Mouse (Mus musculus): ENCODE measurements around the gene Rps5. TPM values are rescaled to one million over a fixed set of nuclear protein-coding genes. Genes with fewer than 3 reads are reported as not detected.
A peak's percentile ranks its signal among the peaks of the same experiment; 100 is the strongest.
"Not testable (repeated sequence)": the region's sequence is repeated elsewhere in the genome, so short reads cannot be mapped to it uniquely, and the experiment has no call there.

Rps5 gene
- 512 and 515 TPM in 2 replicates for polyA plus RNA-seq (2015; fragmentation: Nextera tagmentation; extraction: Ambion mirVana)

DNA sequence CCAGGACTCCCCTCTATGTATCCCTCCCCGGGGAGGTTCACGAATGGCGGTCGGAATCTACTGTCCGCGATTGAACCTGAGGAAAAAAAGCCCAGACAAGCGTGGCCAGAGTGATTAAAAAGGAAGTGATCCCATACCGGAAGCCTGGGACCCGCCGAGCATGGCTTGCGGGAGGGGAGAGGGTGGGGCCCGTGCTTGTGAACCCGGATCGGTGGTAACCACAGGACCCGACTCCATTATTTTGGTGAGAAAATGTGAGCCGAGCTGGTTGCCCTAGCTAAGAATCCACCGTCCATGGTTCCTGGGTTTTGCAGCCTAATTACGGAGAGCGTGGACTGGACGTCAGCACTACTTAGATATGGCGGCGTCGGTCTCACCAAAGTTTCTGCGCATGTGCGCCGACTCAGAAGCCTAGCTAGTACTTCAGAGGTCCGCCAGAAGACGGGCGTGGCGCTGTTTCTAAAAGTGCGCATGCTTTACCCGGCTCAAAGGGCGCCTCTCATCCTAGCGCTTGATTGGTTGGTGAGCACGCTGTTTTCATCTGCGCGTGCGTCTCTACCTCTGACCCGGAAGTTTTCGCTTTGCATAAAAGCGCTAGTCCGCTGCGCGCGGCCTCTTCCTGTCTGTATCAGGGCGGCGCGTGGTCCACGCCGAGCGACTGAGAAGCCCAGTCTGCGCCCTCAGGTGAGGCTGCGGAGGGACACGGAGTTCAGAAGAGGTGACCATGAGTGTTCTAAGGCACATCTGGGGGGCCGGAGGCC is at the start of gene Rps5:
Gene Rps5 (plus strand): TSS at position 586 of the 761 bp plus-strand sequence.
- Histone ChIP-seq H3K4me3 (ENCODE audit: low read depth, low read length) (peak within 1 kb of the TSS; percentile 83), H3K9ac (ENCODE audit: low read depth, low read length) (peak within 1 kb of the TSS; percentile 81), H3K27me3 (ENCODE audit: control insufficient read depth, insufficient read depth, low read depth, low read length) (peaks cover 10% of the 10 kb centered on the region), H3K9me3 (replicated peaks; ENCODE audit: control insufficient read depth, low read length, poor library complexity, severe bottlenecking) (no peaks in the 10 kb centered on the region), H3K36me3 (ENCODE audit: control insufficient read depth, insufficient read depth, low read length) (peaks cover 24% of the 10 kb centered on the region), H3K27ac (ENCODE audit: low read length) (peak within 1 kb of the TSS; percentile 97), H3K4me2 (ENCODE audit: low read length) (peak within 1 kb of the TSS; percentile 91), H3K4me1 (ENCODE audit: control insufficient read depth, insufficient read depth, low read length) (peaks cover 12% of the 10 kb centered on the region)
- peak; percentile 98 for ATAC-seq
- WGBS: under 1% methylated on average over 55 of the region's 55 CpGs

DNA sequence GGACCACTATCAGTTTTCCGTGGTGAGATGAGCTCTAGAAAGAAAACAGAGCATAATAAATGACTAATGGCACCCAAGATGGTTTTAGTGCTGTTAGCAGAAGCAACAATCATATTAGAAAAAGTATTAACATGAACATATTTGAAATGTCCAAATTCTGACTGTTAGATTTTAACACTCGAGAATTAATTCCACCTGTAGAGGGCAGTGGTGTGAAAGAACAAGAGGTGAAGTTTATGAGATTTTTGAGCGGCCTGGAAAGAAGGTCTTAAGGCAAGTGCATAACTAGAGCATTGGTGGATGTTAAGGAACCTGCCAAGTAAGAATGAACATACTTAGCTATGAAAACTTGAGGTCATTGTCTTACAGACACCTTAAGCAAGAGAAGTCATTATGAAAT is 47.8 kb upstream of the Rps5 start:
- Histone ChIP-seq H3K4me2 (ENCODE audit: low read length) (no peak overlapping the region), H3K9me3 (replicated peaks; ENCODE audit: control insufficient read depth, low read length, poor library complexity, severe bottlenecking) (peaks cover 3% of the 10 kb centered on the region; the same call in 1 of the 2 replicates), H3K4me3 (ENCODE audit: low read depth, low read length) (no peak overlapping the region), H3K27ac (ENCODE audit: low read length) (no peak overlapping the region), H3K36me3 (ENCODE audit: control insufficient read depth, insufficient read depth, low read length) (no peaks in the 10 kb centered on the region), H3K27me3 (ENCODE audit: control insufficient read depth, insufficient read depth, low read depth, low read length) (no peaks in the 10 kb centered on the region), H3K9ac (ENCODE audit: low read depth, low read length) (no peak overlapping the region), H3K4me1 (ENCODE audit: control insufficient read depth, insufficient read depth, low read length) (no peaks in the 10 kb centered on the region)
- 25% methylated on average over 3 of the region's 3 CpGs for WGBS
- ATAC-seq: no peak

DNA sequence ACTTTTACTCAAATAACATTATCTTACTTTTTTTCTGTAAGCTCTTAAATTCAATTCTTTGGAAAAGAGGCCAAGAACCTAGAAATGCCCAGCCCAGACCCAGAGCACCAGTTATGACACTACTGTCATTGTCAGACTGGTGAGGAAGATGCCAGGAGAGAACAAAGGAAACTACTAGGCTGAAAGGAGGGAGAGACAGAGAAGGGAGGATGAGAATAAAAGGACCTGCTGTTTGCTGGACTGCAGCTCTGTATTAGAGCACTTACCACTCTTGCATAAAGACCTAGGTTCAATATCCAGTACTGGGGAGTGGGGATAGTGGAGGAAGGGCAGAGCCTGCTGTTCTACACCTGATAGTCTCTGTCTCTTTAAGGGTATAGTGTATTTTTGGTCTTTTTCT is 42.1 kb upstream of the Rps5 start:
- Histone ChIP-seq H3K9me3 (replicated peaks; ENCODE audit: control insufficient read depth, low read length, poor library complexity, severe bottlenecking) (no peaks in the 10 kb centered on the region), H3K4me3 (ENCODE audit: low read depth, low read length) (peak overlapping the region; percentile 85; the same call in 1 of the 2 replicates), H3K27me3 (ENCODE audit: control insufficient read depth, insufficient read depth, low read depth, low read length) (no peaks in the 10 kb centered on the region), H3K4me1 (ENCODE audit: control insufficient read depth, insufficient read depth, low read length) (peaks cover 15% of the 10 kb centered on the region), H3K4me2 (ENCODE audit: low read length) (peak overlapping the region; percentile 71), H3K9ac (ENCODE audit: low read depth, low read length) (no peak overlapping the region), H3K36me3 (ENCODE audit: control insufficient read depth, insufficient read depth, low read length) (peaks cover 7% of the 10 kb centered on the region), H3K27ac (ENCODE audit: low read length) (no peak overlapping the region)
- peak; percentile 33; the same call in 1 of the 2 replicates for ATAC-seq

DNA sequence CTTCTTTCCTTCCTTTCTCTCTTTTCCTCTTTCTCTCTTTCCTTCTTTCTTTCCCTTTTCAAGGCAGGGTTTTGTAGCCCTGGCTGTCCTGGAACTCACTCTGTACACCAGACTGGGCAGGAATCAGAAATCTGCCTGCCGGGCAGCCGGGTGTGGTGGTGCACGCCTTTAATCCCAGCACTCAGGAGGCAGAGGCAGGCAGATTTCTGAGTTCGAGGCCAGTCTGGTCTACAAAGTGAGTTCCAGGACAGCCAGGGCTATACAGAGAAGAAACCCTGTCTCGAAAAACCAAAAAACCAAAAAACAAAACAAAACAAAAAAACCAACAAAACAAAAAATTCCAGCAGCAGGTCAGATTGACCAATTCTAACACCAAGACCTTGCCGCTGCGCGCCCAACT is 41.6 kb upstream of the Rps5 start:
- H3K4me1 ChIP-seq (ENCODE audit: control insufficient read depth, insufficient read depth, low read length): peaks cover 15% of the 10 kb centered on the region
- peak overlapping the region; percentile 71 for H3K4me2 ChIP-seq (ENCODE audit: low read length)
- WGBS: 42% methylated on average over 8 of the region's 8 CpGs
- H3K9ac ChIP-seq (ENCODE audit: low read depth, low read length): peak overlapping the region; percentile 94
- H3K4me3 ChIP-seq (ENCODE audit: low read depth, low read length): peak overlapping the region; percentile 85
- peak overlapping the region; percentile 63; the same call in 1 of the 2 replicates for H3K27ac ChIP-seq (ENCODE audit: low read length)
- not testable (repeated sequence) for H3K36me3 ChIP-seq (ENCODE audit: control insufficient read depth, insufficient read depth, low read length); H3K27me3 ChIP-seq (ENCODE audit: control insufficient read depth, insufficient read depth, low read depth, low read length); H3K9me3 ChIP-seq (replicated peaks; ENCODE audit: control insufficient read depth, low read length, poor library complexity, severe bottlenecking)
- peak; percentile 37 for ATAC-seq

DNA sequence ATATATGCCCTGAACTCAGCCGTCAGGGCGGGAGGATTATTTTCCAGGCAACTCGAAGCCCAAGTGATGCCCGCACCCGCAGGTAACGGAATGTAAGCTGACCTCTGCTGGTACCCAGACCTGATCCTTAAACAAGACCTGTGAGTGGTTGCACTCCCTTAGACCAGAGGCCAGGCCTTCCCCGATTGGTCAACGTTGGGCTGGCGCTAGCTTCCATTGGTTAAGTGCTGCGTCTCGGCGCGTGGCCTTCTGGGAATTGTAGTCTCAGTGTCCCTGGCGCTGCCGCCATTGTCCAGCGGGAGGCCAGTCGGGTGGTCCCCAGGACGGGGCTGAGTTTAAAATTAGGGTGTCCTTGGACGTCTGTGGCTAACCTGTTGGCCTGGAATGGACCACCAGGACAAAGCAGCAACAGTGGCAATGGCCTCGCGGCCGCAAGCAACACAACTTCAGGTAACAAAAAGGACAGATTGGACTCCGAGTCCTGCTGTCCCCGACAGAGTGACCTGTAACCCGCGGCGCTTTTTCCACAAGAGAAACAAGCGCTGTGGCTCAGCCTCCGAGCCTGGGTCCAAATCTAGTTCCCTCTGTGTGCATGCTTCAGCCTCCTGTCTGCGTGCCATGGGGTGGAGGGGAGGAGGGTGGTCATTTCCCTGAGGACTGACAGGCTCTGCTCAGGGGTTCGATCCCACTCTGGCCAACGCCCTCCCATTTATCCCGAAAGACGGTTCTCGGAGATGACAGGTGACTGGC is 41.0 kb upstream of the Rps5 start, which contains the start of gene Zfp128:
Gene Zfp128 (plus strand): TSS at position 267 of the 750 bp plus-strand sequence.
- peaks cover 15% of the 10 kb centered on the region for H3K4me1 ChIP-seq (ENCODE audit: control insufficient read depth, insufficient read depth, low read length)
- WGBS: under 1% methylated on average over 35 of the region's 35 CpGs

DNA sequence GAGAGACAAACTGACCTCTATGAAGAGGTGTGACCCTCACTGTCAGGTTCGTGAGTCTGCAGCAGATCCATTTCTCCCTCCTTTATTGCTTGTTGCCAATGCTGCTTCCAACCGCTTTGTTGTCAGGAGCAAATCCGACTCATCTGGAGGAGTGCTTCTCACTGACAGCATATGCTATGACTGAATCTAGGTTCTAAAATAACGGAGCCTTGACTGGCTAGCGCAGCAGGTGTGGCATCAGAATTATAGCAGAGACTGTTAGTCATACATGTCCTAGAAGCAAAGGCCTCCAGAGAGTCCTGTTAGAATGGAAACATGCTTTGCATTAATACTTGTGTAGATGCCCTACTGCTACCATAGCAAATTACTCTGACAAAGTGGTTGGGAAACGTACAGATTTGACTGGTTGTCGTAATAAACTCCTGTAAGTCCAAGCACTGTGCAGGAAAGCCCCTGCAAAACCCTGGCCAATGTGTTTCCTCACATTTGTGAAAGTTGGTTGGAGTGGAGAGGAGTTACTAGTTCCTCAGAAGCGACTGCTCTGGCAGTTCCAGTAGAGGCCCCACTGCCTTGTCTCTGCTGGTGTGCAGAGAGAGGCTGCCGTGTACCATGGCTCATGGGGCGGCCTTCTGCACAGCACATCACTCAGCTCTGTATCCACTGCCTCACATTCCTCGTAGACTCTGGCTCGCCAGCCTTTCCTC is 35.4 kb upstream of the Rps5 start:
- peaks cover 9% of the 10 kb centered on the region; the same call in 1 of the 2 replicates for H3K4me1 ChIP-seq (ENCODE audit: control insufficient read depth, insufficient read depth, low read length)

More for the DNA sequence above, 41.0 kb upstream of the Rps5 start, which contains the start of gene Zfp128:
- Histone ChIP-seq H3K9me3 (replicated peaks; ENCODE audit: control insufficient read depth, low read length, poor library complexity, severe bottlenecking) (no peaks in the 10 kb centered on the region), H3K9ac (ENCODE audit: low read depth, low read length) (peak within 1 kb of the TSS; percentile 94), H3K27me3 (ENCODE audit: control insufficient read depth, insufficient read depth, low read depth, low read length) (no peaks in the 10 kb centered on the region), H3K36me3 (ENCODE audit: control insufficient read depth, insufficient read depth, low read length) (peaks cover 13% of the 10 kb centered on the region), H3K4me2 (ENCODE audit: low read length) (peak within 1 kb of the TSS; percentile 71), H3K4me3 (ENCODE audit: low read depth, low read length) (peak within 1 kb of the TSS; percentile 85), H3K27ac (ENCODE audit: low read length) (peak within 1 kb of the TSS; percentile 66)
- ATAC-seq: peak; percentile 99

DNA sequence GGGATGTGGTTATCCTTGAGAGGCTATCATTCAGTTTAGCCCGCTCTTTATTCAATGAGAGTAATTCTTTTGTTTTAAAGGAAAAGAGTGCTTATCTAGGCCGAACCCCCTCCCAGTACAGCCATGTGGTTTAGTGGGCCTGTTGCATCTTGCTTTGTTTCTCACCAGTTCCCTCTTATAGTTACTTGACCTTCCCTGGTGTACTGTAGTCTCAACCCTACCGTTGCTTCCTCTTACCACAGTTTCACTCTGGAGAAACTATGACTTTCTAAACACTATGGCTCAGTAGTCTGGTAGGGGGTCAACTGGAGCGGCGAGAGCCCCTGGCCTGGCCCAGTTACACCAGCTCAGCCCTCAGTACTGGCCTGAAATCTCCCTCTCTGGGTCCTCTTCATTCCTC is 34.5 kb upstream of the Rps5 start:
- ATAC-seq: no peak
- Histone ChIP-seq H3K9me3 (replicated peaks; ENCODE audit: control insufficient read depth, low read length, poor library complexity, severe bottlenecking) (no peaks in the 10 kb centered on the region), H3K4me3 (ENCODE audit: low read depth, low read length) (no peak overlapping the region), H3K4me1 (ENCODE audit: control insufficient read depth, insufficient read depth, low read length) (0 out of 2 replicates have a peak, but pooled peaks cover 3% of the 10 kb centered on the region), H3K27me3 (ENCODE audit: control insufficient read depth, insufficient read depth, low read depth, low read length) (no peaks in the 10 kb centered on the region), H3K36me3 (ENCODE audit: control insufficient read depth, insufficient read depth, low read length) (peaks cover 58% of the 10 kb centered on the region), H3K27ac (ENCODE audit: low read length) (no peak overlapping the region), H3K4me2 (ENCODE audit: low read length) (no peak overlapping the region), H3K9ac (ENCODE audit: low read depth, low read length) (no peak overlapping the region)
- 94% methylated on average over 5 of the region's 5 CpGs for WGBS

More for the DNA sequence above, 35.4 kb upstream of the Rps5 start:
- Histone ChIP-seq H3K9me3 (replicated peaks; ENCODE audit: control insufficient read depth, low read length, poor library complexity, severe bottlenecking) (no peaks in the 10 kb centered on the region), H3K9ac (ENCODE audit: low read depth, low read length) (no peak overlapping the region), H3K27me3 (ENCODE audit: control insufficient read depth, insufficient read depth, low read depth, low read length) (no peaks in the 10 kb centered on the region), H3K4me3 (ENCODE audit: low read depth, low read length) (no peak overlapping the region), H3K36me3 (ENCODE audit: control insufficient read depth, insufficient read depth, low read length) (peaks cover 53% of the 10 kb centered on the region), H3K27ac (ENCODE audit: low read length) (no peak overlapping the region), H3K4me2 (ENCODE audit: low read length) (no peak overlapping the region)
- WGBS: 93% methylated on average over 12 of the region's 12 CpGs
- no peak for ATAC-seq

DNA sequence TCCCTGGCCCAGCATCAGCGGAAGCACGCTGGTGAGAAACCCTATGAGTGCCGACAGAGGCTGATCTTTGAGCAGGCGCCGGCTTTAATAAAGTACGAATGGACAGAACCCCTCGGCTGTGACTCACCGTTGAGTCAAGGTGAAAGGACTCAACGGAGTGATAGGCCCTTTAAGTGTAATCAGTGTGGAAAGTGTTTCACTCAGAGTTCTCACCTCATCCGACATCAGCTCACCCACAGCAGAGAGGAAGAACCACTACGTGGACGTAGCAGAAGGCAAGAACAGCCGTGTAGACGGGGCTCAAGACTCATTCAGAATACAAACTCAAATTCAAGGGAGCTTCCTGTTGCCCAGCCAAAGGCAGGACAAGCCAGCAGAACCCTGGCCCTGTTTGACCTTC is 31.2 kb upstream of the Rps5 start:
- Histone ChIP-seq H3K27ac (ENCODE audit: low read length) (no peak overlapping the region), H3K4me2 (ENCODE audit: low read length) (no peak overlapping the region), H3K36me3 (ENCODE audit: control insufficient read depth, insufficient read depth, low read length) (peaks cover 45% of the 10 kb centered on the region), H3K4me1 (ENCODE audit: control insufficient read depth, insufficient read depth, low read length) (no peaks in the 10 kb centered on the region), H3K27me3 (ENCODE audit: control insufficient read depth, insufficient read depth, low read depth, low read length) (no peaks in the 10 kb centered on the region), H3K4me3 (ENCODE audit: low read depth, low read length) (no peak overlapping the region), H3K9me3 (replicated peaks; ENCODE audit: control insufficient read depth, low read length, poor library complexity, severe bottlenecking) (no peaks in the 10 kb centered on the region), H3K9ac (ENCODE audit: low read depth, low read length) (no peak overlapping the region)
- WGBS: 96% methylated on average over 14 of the region's 14 CpGs
- no peak for ATAC-seq

Measured in midbrain, embryonic 16.5 days (tissue).